Mouse (Mus musculus) intestine, embryonic 16.5 days (tissue): Measurements from ENCODE around the gene H3f3a. TPM values are rescaled to one million over a fixed set of nuclear protein-coding genes. Genes with fewer than 3 reads are reported as not detected.
A peak's percentile ranks its signal among the peaks of the same experiment; 100 is the strongest.

Source experiments
- ATAC-seq: fragments of 200-750 bp; cut with Nextera tagmentation; 2 replicates; pipeline ENCODE4 v1.8.0; 2017; ENCODE audit warnings: moderate TSS enrichment, moderate library complexity
- H3K27ac ChIP-seq: fragments of 300-500 bp; sonication (generic); 2 replicates; pipeline ENCODE4 v1.5.1; 2014; ENCODE audit warnings: mild to moderate bottlenecking, low read length
- H3K27me3 ChIP-seq: fragments of 300-500 bp; sonication (generic); replicated peaks from 2 replicates; pipeline ENCODE4 v1.6.1; 2014; ENCODE audit warnings: low read length, control low read depth, mixed read lengths; ENCODE audit not compliant: control insufficient read depth, insufficient read depth
- H3K36me3 ChIP-seq: fragments of 300-500 bp; sonication (generic); 2 replicates; pipeline ENCODE4 v1.6.1; 2014; ENCODE audit warnings: low read length, control low read depth; ENCODE audit not compliant: control insufficient read depth, insufficient read depth
- H3K4me1 ChIP-seq: fragments of 300-500 bp; sonication (generic); 2 replicates; pipeline ENCODE4 v1.6.1; 2014; ENCODE audit warnings: low read length, control low read depth, mixed read lengths; ENCODE audit not compliant: control insufficient read depth, insufficient read depth
- H3K4me2 ChIP-seq: fragments of 300-500 bp; sonication (generic); 2 replicates; pipeline ENCODE4 v1.6.1; 2014; ENCODE audit warnings: low read depth, low read length, control low read depth
- H3K4me3 ChIP-seq: fragments of 300-500 bp; sonication (generic); 2 replicates; pipeline ENCODE4 v1.5.1; 2014; ENCODE audit warnings: mild to moderate bottlenecking, low read length
- H3K9ac ChIP-seq: fragments of 300-500 bp; sonication (generic); 2 replicates; pipeline ENCODE4 v1.6.1; 2014; ENCODE audit warnings: low read depth, low read length
- H3K9me3 ChIP-seq: fragments of 300-500 bp; sonication (generic); 2 replicates; pipeline ENCODE4 v1.6.1; 2016; ENCODE audit warnings: low read length, control low read depth; ENCODE audit not compliant: control insufficient read depth
- WGBS: fragments of 180-500 bp; shearing (Covaris S2); extraction: QIAGEN DNeasy Blood & Tissue Kit; methylation state at CpG from one replicate; pipeline ENCODE4 v1.1.7; 2014; 5-methylcytosine and 5-hydroxymethylcytosine counted together
- polyA plus RNA-seq: library from polyadenylated mRNA; unstranded; fragments of >200 nt; fragmentation: Nextera tagmentation; extraction: Ambion mirVana; gene quantifications from 2 replicates; pipeline ENCODE4 v1.2.1, GENCODE M21; 2015

H3f3a gene
- polyA plus RNA-seq, 1 experiment from 2014 or later = 1,810 TPM

GRCm38 (mm10) chr1:180771306-180771705 is 42.4 kb downstream of the H3f3a start:
- H3K27ac ChIP-seq = no peak overlapping the region
- no peak overlapping the region for H3K4me3 ChIP-seq
- ATAC-seq = no peak
- no peaks in the 10 kb centered on the region for H3K27me3 ChIP-seq
- H3K4me2 ChIP-seq = no peak overlapping the region
- H3K36me3 ChIP-seq = no peaks in the 10 kb centered on the region
- WGBS = 79% methylated on average over 5 of the region's 5 CpGs
- no peaks in the 10 kb centered on the region; the same call in 1 of the 2 replicates for H3K9me3 ChIP-seq
- H3K4me1 ChIP-seq = peaks cover 20% of the 10 kb centered on the region
- H3K9ac ChIP-seq = no peak overlapping the region

- H3K27ac ChIP-seq = peak overlapping the region; percentile 67
- H3K4me1 ChIP-seq = peaks cover 11% of the 10 kb centered on the region
- ATAC-seq = peak; percentile 92
- H3K36me3 ChIP-seq = no peaks in the 10 kb centered on the region
- H3K27me3 ChIP-seq = no peaks in the 10 kb centered on the region; the same call in 1 of the 2 replicates
- H3K4me2 ChIP-seq = peak overlapping the region; percentile 85
- 4% methylated on average over 37 of the region's 37 CpGs for WGBS
- peak overlapping the region; percentile 58 for H3K4me3 ChIP-seq
- H3K9me3 ChIP-seq = no peaks in the 10 kb centered on the region
- peak overlapping the region; percentile 77 for H3K9ac ChIP-seq
These were observed 45.2 kb downstream of the H3f3a start for GRCm38 (mm10) chr1:180768334-180769168.

GRCm38 (mm10) chr1:180767541-180768333 is 46.0 kb downstream of the H3f3a start:
- Histone ChIP-seq H3K36me3 (no peaks in the 10 kb centered on the region), H3K27me3 (no peaks in the 10 kb centered on the region; the same call in 1 of the 2 replicates), H3K9ac (peak overlapping the region; percentile 77), H3K4me2 (peak overlapping the region; percentile 85), H3K4me1 (peaks cover 18% of the 10 kb centered on the region), H3K27ac (peak overlapping the region; percentile 67), H3K9me3 (no peaks in the 10 kb centered on the region), H3K4me3 (peak overlapping the region; percentile 58)
- peak; percentile 44 for ATAC-seq
- WGBS = 15% methylated on average over 10 of the region's 10 CpGs

GRCm38 (mm10) chr1:180766557-180766956 is 47.2 kb downstream of the H3f3a start:
- Histone ChIP-seq H3K27ac (no peak overlapping the region), H3K4me1 (peaks cover 24% of the 10 kb centered on the region), H3K36me3 (no peaks in the 10 kb centered on the region), H3K4me2 (no peak overlapping the region), H3K27me3 (no peaks in the 10 kb centered on the region; the same call in 1 of the 2 replicates), H3K9me3 (no peaks in the 10 kb centered on the region), H3K9ac (no peak overlapping the region), H3K4me3 (no peak overlapping the region)
- no peak for ATAC-seq
- WGBS = 53% methylated on average over 5 of the region's 5 CpGs

- H3K9ac ChIP-seq = no peak overlapping the region
- no peak for ATAC-seq
- WGBS = 83% methylated on average over 5 of the region's 5 CpGs
- no peaks in the 10 kb centered on the region; the same call in 1 of the 2 replicates for H3K27me3 ChIP-seq
- H3K27ac ChIP-seq = no peak overlapping the region
- peaks cover 24% of the 10 kb centered on the region for H3K4me1 ChIP-seq
- H3K36me3 ChIP-seq = no peaks in the 10 kb centered on the region
- no peaks in the 10 kb centered on the region for H3K9me3 ChIP-seq
- no peak overlapping the region for H3K4me3 ChIP-seq
- H3K4me2 ChIP-seq = no peak overlapping the region
These were observed 48.4 kb downstream of the H3f3a start for GRCm38 (mm10) chr1:180765393-180765792.

GRCm38 (mm10) chr1:180763828-180764227 is 49.9 kb downstream of the H3f3a start:
- H3K9me3 ChIP-seq = no peaks in the 10 kb centered on the region
- peak overlapping the region; percentile 95 for H3K4me2 ChIP-seq
- no peaks in the 10 kb centered on the region; the same call in 1 of the 2 replicates for H3K27me3 ChIP-seq
- peaks cover 24% of the 10 kb centered on the region for H3K4me1 ChIP-seq
- peak; percentile 65 for ATAC-seq
- H3K4me3 ChIP-seq = peak overlapping the region; percentile 50
- H3K27ac ChIP-seq = no peak overlapping the region
- peak overlapping the region; percentile 68 for H3K9ac ChIP-seq
- WGBS = under 1% methylated on average over 11 of the region's 11 CpGs
- H3K36me3 ChIP-seq = no peaks in the 10 kb centered on the region

GRCm38 (mm10) chr1:180763307-180763706 is 50.4 kb downstream of the H3f3a start:
- no peaks in the 10 kb centered on the region for H3K9me3 ChIP-seq
- no peaks in the 10 kb centered on the region for H3K36me3 ChIP-seq
- H3K9ac ChIP-seq = peak overlapping the region; percentile 68
- H3K4me3 ChIP-seq = peak overlapping the region; percentile 50
- H3K27me3 ChIP-seq = no peaks in the 10 kb centered on the region; the same call in 1 of the 2 replicates
- WGBS = 16% methylated on average over 14 of the region's 14 CpGs
- peak overlapping the region; percentile 95 for H3K4me2 ChIP-seq
- no peak overlapping the region for H3K27ac ChIP-seq
- peak; percentile 3; the same call in 1 of the 2 replicates for ATAC-seq
- H3K4me1 ChIP-seq = peaks cover 27% of the 10 kb centered on the region

- Histone ChIP-seq H3K27me3 (no peaks in the 10 kb centered on the region; the same call in 1 of the 2 replicates), H3K9me3 (no peaks in the 10 kb centered on the region), H3K27ac (no peak overlapping the region; the same call in 1 of the 2 replicates), H3K36me3 (no peaks in the 10 kb centered on the region), H3K4me2 (no peak overlapping the region), H3K4me1 (peaks cover 26% of the 10 kb centered on the region), H3K9ac (no peak overlapping the region), H3K4me3 (no peak overlapping the region)
- WGBS = 77% methylated on average over 8 of the region's 8 CpGs
- ATAC-seq = no peak
These were observed 51.1 kb downstream of the H3f3a start for GRCm38 (mm10) chr1:180762679-180763078.

- peak; percentile 26; the same call in 1 of the 2 replicates for ATAC-seq
- Histone ChIP-seq H3K4me1 (peaks cover 23% of the 10 kb centered on the region), H3K9me3 (no peaks in the 10 kb centered on the region), H3K4me3 (no peak overlapping the region), H3K4me2 (no peak overlapping the region), H3K36me3 (no peaks in the 10 kb centered on the region), H3K9ac (no peak overlapping the region), H3K27me3 (no peaks in the 10 kb centered on the region; the same call in 1 of the 2 replicates), H3K27ac (no peak overlapping the region)
- WGBS = 67% methylated on average over 11 of the region's 11 CpGs
These were observed 51.6 kb downstream of the H3f3a start for GRCm38 (mm10) chr1:180762180-180762579.
